Mouse (Mus musculus): ENCODE data around the gene Efcab14.

Efcab14 gene

GRCm38 (mm10) chr4:115737551-115738041, at the start of gene Efcab14:
Gene Efcab14 (plus strand): TSS chr4:115737744.
- DNase-seq, result peak; percentile 98

GRCm38 (mm10) chr4:115701468-115701867, 36.1 kb upstream of the Efcab14 start:
- DNase-seq, result no peak

DNA sequence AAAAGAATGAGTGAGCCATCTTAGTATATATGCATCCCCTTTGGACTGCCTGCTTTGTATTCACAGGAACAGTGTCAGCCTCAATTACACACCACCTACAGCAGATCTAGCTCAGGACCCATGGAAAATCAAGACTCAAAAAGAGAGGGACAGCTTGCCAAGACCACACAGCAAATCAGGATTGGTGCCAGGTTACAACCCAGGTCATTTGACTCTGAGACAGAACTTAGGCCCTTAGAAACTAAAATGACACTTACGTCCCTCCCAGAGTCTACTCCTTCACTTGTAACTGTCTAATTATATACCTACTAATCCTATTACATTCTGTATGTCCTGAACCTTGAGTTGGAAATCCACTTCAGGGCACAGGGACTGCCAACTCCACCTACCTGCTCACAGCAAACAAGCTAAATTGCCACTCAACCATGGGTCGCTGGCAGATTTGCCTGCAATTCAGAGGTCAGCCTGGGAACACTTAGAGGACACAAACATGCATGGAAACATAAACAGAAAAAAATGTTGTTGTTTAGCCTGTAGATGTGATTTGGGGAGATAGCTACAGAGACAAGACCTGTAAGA, 33.5 kb upstream of the Efcab14 start:
- DNase-seq, result no peak

GRCm38 (mm10) chr4:115708974-115709593, 28.5 kb upstream of the Efcab14 start:
- DNase-seq, result no peak

- DNase-seq, result peak; percentile 83
These were observed 27.6 kb upstream of the Efcab14 start for GRCm38 (mm10) chr4:115709792-115710418.

GRCm38 (mm10) chr4:115728721-115729120, 8.8 kb upstream of the Efcab14 start:
- peak; percentile 17 for DNase-seq

DNA sequence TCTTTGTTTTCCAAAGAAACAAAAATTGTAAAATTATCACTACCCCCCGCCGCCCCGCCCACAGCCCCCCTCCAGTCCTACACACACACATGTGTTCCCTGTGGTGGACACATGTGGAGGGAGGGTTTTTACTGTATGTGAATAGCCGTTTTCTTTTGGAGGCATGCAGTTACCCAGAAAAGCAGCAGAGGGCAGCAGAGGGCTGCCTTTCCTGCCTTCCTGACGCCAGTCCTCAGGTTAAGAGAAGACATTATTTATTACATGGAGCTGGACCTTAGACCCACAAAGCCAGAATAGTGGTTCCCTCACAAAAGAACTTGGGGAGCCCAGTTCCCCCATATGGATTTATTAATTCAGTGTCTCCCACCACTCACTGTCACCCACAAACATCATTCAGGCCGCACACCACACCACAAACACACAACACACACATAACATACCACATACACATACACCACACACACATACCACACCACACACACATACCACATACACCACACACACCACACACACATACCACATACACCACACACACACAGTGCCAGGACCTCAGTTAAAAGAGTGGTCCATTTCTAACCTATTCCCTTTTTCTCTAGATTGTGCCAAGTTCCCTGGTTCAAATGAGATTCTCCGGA, 5.8 kb upstream of the Efcab14 start:
- DNase-seq, result peak; percentile 60

GRCm38 (mm10) chr4:115732223-115732818, 5.2 kb upstream of the Efcab14 start:
- DNase-seq, result no peak

GRCm38 (mm10) chr4:115733746-115734145, 3.8 kb upstream of the Efcab14 start:
- no peak for DNase-seq

GRCm38 (mm10) chr4:115734867-115735266, 2.7 kb upstream of the Efcab14 start:
- DNase-seq, result no peak

DNA sequence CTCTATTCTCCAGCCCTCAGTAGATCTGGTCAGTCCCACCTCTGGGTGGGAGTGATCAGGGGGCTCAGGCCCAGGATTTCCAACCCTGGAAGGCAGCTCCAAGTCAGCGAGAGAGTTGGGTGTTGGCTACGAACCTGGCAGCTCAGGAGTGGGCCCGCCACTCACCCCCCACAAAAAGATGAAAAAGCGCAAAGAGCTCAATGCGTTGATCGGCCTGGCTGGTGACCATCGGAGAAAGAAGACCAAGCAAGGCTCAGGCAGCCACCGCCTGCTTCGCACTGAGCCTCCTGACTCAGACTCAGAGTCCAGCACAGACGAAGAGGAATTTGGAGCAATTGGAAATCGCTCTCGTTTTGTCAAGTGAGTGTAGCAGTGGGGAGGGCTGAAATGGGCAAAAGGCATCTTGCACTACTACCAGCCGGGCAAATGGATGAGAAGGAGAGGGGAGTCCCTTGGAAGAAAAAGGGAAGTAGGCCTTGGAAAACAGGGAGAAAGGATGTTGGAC, 989 bp downstream of the Efcab14 start:
- no peak for DNase-seq

DNA sequence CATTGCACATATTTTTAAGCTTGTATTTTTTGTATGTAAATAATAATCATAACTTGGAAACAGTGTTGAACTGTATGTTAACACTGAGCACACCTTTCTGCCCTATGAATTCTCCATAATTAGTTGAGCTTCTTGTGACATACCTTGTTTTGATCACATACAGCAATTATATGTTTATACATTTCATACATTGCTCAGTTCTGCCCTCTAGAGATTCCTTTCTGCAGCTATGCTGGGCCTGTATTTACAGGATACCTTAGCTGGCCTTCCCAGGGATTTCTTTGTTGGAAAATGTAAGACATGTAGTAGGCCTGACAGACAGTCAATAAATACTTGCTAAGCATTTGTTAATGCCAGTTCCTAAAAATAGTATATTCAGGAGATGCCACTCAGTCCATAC, 5.1 kb downstream of the Efcab14 start:
- DNase-seq, result no peak

- DNase-seq, result no peak
These were observed 5.6 kb downstream of the Efcab14 start for GRCm38 (mm10) chr4:115743096-115743495.

DNA sequence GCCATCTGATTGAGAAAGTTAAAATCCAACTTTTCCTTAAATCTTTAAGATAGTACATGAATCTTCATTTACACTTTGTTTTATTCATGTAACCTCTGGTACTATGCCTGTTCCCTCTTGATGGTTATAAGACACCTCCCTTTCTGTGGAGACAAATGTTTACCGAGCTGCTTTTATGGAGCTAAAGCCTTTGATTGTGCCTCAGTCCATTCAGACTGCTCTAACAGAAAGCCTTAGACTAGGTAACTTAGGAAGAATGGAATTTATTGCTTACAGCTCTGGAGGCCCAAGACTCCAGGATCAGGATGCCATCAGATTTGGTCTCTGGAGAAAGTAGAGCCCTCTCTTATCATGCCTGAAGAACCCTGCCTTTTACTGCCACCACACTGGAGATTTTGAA, 10.6 kb downstream of the Efcab14 start:
- no peak for DNase-seq

- DNase-seq, result no peak
These were observed 11.8 kb downstream of the Efcab14 start for GRCm38 (mm10) chr4:115749336-115749735.

DNA sequence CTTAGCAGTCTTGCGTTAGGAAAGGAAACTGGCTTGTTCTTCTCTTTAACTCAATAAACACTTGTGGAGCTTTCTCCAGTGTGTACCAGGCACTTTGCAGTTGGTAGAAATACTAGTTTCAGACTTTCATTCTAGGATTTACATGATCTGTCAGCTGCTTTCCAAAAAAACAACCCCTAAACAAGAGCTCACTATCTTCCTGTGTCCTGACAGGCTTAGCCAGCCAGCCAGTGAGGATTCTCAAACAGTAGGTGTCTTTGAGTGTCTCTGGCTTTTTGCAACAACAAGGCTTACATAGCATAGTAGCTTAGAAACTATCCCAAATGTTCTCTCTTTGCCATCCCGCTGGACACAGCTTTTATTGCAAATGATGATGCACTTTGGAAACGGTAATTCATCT, 16.6 kb downstream of the Efcab14 start:
- DNase-seq, result no peak

DNA sequence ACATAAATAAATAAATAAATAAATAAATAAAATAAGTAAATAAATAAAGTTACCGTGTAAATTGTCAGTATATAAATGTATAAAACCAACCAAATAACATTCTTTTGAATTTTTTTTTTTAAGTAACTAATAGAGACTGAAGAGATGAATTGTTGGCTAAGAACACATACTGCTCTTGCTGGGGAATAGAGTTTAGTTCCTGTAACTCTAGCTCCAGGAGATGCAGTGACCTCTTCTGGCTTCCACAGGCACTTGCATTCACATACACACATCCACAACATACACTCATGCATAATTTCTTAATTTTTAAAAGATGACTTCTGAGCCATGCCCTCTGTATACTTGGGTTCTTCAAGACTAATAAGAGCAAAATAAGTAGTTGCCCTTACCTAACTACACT, 17.3 kb downstream of the Efcab14 start:
- DNase-seq, result no peak

- peak; percentile 20 for DNase-seq
These were observed 23.7 kb downstream of the Efcab14 start for GRCm38 (mm10) chr4:115761206-115761605.

DNA sequence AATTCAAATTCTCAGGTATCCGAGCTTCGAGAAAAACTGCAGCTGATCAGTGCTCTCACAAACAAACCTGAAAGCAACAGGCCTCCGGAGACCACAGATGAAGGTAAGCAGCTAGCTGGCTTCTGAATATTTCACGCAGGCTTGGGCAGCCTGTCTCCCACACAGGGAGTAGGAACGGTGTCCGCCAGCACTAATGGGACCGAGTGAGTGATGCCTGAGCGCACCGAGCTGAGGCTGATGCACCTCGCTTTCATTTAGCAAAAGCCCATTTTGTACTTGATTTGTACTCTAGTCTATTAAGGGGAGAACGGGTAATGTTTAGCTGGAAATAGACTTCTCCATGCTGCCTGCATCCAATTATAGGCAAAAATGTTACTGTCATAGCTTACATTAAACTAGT, 27.0 kb downstream of the Efcab14 start:
- DNase-seq, result no peak

DNA sequence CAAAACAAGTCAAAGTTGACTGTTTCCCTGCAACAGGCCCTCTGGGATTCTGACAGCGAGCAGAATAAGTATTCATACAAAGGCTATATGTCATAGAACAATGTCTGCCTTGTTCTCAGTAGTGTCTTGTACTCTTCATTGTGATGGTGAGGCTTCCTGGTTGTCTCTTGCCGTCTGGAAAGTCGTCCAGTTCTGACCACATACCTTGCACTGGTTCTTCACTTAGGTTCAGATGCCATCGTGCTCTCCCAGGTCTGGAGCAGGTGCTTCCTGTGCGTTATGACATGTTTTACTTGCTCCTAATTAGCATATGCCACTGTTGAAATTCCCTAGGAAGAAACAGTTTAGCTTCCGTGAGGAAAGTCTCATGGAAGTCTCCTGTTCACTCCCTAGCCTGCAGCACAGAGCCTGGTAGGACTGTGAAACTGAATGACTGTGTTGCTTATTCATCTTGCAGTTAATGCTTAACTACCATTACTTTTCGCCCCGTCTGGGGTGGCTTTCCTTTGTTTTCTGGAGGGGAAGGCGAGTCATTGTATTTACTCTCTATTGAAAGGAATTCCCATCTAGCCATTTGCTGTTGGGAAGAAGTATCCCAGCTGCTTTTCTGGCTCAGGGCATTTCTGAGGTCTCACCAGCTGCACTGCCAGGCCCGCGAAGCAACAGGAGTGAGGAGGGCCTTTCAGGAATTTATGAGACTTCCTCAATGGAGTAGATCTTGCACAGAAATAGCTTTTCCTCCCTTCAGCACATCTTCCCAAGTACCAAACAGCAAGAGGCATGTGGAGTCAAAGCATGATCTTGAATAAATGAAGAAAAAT, 30.3 kb downstream of the Efcab14 start:
- DNase-seq, result no peak

DNA sequence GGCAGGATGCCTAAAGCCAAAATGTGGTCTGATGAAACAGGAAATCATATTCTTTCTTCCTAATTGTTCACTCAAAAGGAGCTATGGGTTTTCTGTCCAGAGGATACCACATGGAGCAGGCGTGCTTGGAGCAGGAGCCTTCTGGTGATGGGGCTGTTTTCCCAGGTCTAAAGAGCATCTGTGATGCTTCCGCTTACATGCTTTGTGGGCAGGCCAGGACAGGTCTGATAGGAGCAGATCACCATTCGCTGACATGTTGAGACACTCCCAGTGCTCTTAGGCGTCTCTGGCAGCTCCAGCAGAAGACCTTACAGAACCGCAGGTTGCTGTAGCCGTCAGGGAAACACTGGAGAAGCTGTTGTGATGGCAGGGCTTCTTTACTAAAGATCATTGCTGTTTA, 37.5 kb downstream of the Efcab14 start:
- DNase-seq, result no peak

GRCm38 (mm10) chr4:115777627-115778026, 40.1 kb downstream of the Efcab14 start:
- no peak for DNase-seq
